Mouse (Mus musculus) cerebellum, postnatal 36 days (tissue): ENCODE results near the gene Gm6268.

Source experiments
- DNase-seq, 2 experiments: peaks; one replicate each; pipeline ENCODE4 v3.0.0; 2021 to 2022; ENCODE audit warnings: mixed read lengths in 2 of 2

The Gm6268 gene

DNA sequence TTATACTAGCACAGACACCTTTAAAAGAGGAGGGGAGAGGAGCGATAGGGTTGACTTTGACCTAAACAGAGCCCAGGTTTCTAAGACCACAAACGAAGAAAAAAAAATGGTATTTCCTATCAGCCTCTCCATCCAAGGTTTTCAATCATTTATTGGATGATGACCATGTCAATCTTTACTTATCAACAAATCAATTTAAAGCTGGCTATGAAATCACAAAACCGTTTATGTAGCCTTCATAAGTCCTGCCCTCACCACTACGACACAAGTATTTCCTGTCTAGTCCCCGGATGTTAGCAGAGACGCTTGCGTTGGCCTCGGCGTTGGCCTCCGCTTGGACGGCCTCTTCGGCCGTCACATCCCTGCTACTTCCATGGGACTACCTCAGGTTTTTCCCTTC, at the start of gene Gm6268:
Gene Gm6268 (plus strand): TSS at position 301 of the 400 bp plus-strand sequence.
- no peak for DNase-seq

DNA sequence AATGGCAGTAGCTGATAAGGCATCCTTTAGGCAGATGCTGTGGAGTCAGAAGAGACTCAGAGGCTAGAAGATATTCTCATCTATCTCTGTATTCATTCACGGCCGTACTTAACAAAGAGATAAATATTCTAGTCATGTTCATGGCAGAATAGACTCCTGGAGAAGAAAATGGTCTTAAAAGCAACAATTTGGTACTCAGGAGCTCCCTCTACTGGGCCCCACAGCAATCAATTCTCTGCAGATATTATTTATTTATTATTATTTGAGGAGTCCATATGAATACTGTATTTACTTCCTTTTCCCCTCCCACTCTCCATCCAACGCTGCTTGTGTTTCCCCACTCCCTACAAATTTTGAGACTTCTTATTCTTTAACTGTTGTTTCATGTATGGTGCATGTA, 48.6 kb upstream of the Gm6268 start:
- DNase-seq = peak; percentile 33 to 45

DNA sequence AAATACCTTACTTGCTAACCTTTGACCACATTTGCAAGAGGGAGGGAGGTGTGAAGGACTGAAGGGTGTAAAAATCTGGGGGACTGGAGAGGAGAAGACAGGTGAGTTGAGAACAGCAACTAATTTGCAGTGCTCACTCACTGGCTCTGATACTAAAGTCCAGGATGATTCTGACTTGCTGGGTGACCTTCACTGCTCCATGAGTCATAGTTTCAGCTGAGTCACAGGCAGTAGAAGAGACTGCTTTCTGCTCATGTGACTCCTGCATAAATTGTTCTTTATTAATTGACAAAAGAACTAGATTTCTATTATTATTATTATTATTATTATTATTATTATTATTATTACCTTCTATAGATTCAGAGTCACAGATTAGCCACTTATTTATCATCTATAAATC, 15.7 kb upstream of the Gm6268 start:
- DNase-seq = no peak

DNA sequence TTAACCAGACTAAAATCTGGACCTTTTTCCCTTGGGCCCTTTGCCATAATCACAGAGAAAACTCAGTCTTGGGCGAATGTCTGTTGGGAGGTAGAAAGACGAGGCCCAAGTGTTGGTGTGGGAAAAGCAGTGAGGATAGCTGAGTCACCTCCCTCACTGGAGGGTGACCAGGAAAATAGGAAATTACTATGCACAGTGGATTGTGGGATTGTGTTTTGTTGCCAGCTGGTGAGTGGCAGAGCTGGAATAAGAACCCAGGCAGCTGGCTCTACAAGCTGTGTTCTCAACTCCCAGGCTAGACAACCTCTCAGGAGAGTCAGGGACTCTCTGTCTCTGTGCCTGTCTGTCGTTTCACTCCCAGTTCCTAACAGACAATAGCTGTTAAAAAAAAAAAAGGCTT, 11.1 kb upstream of the Gm6268 start:
- DNase-seq = no peak

- no peak for DNase-seq
These were observed 10.6 kb upstream of the Gm6268 start for GRCm38 (mm10) chrX:36390503-36390902.

DNA sequence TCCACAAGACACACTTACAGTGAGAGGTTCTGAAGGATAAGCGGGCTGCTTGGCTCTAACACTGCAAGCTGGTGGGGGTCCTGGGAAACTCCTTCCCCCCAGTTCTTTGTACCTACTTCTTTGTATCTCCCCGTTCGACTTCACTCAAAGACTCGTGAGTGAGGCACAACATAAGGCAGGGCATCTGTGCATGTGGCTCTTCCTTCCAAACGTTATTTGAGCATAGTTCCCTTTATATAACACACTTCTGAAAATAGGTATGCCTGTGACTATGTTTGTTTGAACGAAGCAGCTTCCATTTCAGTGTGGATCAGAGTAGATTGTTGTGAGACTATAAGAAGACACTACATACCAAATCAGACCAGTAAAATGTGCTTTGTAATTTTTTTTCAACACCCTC, 8.4 kb upstream of the Gm6268 start:
- no peak for DNase-seq

DNA sequence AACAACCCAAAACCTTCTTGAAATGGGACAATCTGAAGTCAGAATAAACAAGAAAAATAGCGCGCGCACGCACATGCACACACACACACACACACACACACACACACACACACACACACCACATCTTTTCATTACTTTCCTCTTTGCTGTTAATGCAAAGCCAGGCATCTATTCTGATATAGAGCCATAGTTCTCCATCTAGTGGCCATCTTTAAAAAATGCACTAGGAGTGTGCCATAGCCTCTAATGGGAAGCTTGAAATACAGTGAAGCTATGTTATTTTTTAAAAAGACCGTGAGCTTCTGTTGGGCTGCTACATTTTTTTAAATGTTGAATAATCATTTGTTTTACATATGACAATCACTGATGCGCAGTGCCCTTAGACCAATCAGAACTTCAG, 7.8 kb upstream of the Gm6268 start:
- no peak for DNase-seq

DNA sequence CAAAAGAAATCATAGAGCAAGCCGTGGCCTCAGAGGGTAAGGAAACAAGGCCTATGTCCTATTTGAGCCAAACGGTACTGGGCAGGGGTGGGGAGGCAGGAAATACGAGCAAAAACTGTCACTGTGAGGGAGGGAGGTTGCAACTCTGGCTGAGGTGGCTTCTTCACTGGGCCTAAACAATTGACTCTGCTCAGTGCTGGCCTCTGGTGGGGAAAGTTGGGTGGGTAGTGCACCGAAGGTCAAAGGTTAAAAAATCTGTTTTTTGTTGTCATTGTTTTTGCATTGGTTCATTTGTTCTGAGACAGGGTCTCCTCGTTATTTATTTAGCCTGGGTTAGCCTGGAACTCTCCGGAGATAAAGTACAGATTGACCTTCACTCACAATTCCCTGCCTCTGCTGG, 1.2 kb downstream of the Gm6268 start:
- DNase-seq = no peak

- DNase-seq = peak in 1 of 2 experiments; percentile 3
These were observed 18.1 kb downstream of the Gm6268 start for GRCm38 (mm10) chrX:36419153-36419552.

DNA sequence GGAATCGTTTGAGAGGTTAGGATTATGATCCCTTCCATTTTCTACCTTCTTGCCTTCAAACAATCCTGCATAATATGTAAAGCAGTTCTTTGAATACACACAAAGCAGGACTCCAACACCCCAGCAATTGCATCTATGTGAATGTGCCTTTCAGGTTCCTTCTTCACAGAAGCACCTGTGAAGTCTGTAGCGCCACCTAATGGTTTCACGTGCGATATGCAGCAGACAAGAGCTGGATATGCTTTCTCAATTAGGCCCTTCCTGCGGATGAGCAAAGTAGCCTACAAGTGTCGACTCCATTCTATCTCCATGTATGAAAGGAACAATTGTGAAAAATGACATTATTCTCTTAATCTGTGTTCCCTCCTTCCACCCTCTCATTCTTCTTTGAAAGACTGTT, 33.9 kb downstream of the Gm6268 start:
- DNase-seq = no peak

GRCm38 (mm10) chrX:36437932-36438331, 36.9 kb downstream of the Gm6268 start:
- no peak for DNase-seq
